Mouse (Mus musculus): ENCODE measurements at regions not wholly inside any gene's neighbourhood (a gene's known extent, or its start where the extent isn't known, plus 50 kb on each side); places are given as distances from the start of the nearest gene placed in this dataset.

- DNase-seq (ENCODE audit: low read depth, low spot score), result no peak
Observed at GRCm38 (mm10) chr16:74749006-74749405, 337.4 kb upstream of the Robo2 start.

GRCm38 (mm10) chr16:74743512-74743911, 331.9 kb upstream of the Robo2 start:
- WGBS, result 65% methylated on average over 3 of the region's 3 CpGs
- no peak for DNase-seq (ENCODE audit: low read depth, low spot score)

GRCm38 (mm10) chr16:74739194-74740135, 327.8 kb upstream of the Robo2 start:
- WGBS, result 55% methylated on average over 12 of the region's 12 CpGs
- no peak for DNase-seq (ENCODE audit: low read depth, low spot score)

- 81% methylated on average over 9 of the region's 9 CpGs for WGBS
- no peak for DNase-seq (ENCODE audit: low read depth, low spot score)
Observed at GRCm38 (mm10) chr16:74732940-74733776, 321.5 kb upstream of the Robo2 start.

- 53% methylated on average over 3 of the region's 3 CpGs for WGBS
- DNase-seq (ENCODE audit: low read depth, low spot score), result no peak
Observed at GRCm38 (mm10) chr16:74730169-74730794, 318.7 kb upstream of the Robo2 start.

DNA sequence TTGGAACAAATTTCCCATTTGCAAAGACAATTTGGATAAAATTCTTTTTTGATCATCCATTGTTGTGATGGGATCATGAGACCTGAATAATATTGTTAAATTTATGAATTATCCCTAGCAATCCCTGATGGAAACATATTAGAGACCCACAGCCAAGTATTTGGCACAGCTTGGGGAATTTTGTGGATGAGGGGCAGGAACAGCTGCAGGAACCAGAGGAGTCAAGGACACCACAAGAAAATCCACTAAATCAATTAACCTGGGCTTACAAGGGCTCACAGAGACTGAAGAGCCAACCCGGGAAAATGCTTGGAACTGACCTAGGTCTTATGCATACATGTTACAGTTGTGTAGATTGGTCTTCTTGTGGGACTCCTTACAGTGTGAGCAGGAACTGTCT, 311.6 kb upstream of the Robo2 start:
- 43% methylated on average over 1 of the region's 1 CpGs for WGBS
- no peak for DNase-seq (ENCODE audit: low read depth, low spot score)

DNA sequence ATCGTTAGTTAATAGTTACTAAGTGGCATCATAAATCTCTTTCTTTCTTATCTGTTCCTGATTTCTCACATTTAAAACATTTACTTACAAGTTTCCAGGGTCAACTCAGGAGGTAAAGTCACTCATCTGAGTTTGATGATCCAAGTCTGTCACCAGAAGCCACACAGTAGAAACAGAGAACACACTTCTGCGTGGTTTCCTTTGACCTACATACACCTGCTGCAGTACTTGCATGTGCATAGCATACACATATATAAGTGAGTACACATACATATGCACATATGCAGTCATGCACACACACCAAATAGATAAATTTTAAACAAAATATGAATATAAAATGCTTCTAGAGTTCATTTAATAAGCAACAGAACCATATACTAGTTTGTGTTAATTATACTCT, 306.5 kb upstream of the Robo2 start:
- 43% methylated on average over 2 of the region's 2 CpGs for WGBS
- no peak for DNase-seq (ENCODE audit: low read depth, low spot score)

- 53% methylated on average over 1 of the region's 1 CpGs for WGBS
- no peak for DNase-seq (ENCODE audit: low read depth, low spot score)
Observed at GRCm38 (mm10) chr16:74717622-74718021, 306.0 kb upstream of the Robo2 start.

DNA sequence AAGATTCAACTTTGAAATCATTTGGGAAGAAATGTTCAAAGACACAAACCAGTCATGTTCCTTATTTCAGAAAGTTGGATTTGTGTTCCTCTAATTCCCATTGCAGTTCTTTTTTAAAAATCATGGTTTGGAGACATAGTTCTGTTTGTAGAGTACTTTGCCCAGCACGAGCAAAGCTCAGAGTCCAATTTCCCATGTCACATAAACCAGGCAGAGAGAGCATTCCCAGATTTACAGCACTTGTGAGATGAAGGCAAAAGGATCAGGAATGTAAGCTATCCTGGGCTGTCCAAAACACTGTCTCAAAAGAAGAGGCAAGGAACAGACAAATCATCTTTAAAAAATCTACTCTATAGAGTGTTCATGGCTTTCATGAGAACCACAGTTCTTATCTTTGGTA, 303.3 kb upstream of the Robo2 start:
- 12% methylated on average over 1 of the region's 1 CpGs for WGBS
- no peak for DNase-seq (ENCODE audit: low read depth, low spot score)

- 63% methylated on average over 6 of the region's 6 CpGs for WGBS
- DNase-seq (ENCODE audit: low read depth, low spot score), result no peak
Observed at GRCm38 (mm10) chr16:74712515-74712914, 300.9 kb upstream of the Robo2 start.

- no peak for DNase-seq (ENCODE audit: low read depth, low spot score)
- WGBS, result 61% methylated on average over 3 of the region's 3 CpGs
Observed at GRCm38 (mm10) chr16:74702067-74702466, 290.4 kb upstream of the Robo2 start.

- no peak for DNase-seq (ENCODE audit: low read depth, low spot score)
- 22% methylated on average over 3 of the region's 3 CpGs for WGBS
Observed at GRCm38 (mm10) chr16:74683371-74683770, 271.7 kb upstream of the Robo2 start.

- DNase-seq (ENCODE audit: low read depth, low spot score), result no peak
Observed at GRCm38 (mm10) chr16:74675586-74675985, 264.0 kb upstream of the Robo2 start.

DNA sequence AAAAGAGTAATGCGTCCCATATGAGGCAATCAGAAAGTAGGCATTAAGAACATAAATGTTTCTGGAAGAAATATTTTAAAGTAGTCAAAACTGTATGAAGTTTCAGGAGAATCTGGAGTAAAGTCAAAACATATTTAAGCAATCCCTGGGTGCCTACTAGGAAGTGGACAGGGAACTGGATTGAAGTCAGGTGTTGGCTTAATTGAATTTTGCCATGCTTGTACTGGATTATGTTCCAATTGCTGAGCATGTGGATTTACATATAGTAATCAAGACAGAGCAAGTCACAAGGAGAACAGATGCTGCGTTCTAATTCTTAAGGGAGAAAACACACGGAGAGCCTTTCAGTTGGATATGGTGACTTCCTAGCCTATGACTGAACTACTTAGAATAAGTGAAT, 259.8 kb upstream of the Robo2 start:
- WGBS, result 95% methylated on average over 3 of the region's 3 CpGs
- no peak for DNase-seq (ENCODE audit: low read depth, low spot score)

DNA sequence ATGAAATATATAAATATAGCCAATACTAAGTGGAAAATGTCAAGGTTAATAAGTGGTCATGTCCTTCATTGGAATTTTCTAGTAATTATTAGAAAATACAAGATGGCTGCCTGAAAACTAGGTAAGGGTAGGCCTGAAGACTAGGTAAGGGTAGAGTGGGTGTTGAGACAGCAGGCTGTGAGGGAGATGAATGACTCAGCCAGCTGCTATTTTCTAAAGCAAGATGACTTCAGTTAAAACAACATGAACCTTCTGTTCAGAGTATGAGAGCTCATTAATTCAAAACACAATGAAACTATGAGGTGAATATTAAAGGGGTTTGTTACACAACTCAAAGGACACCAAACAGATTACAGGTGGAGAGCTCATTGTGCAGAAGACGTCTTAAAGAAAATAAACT, 252.7 kb upstream of the Robo2 start:
- no peak for DNase-seq (ENCODE audit: low read depth, low spot score)
- WGBS, result 63% methylated on average over 1 of the region's 1 CpGs

DNA sequence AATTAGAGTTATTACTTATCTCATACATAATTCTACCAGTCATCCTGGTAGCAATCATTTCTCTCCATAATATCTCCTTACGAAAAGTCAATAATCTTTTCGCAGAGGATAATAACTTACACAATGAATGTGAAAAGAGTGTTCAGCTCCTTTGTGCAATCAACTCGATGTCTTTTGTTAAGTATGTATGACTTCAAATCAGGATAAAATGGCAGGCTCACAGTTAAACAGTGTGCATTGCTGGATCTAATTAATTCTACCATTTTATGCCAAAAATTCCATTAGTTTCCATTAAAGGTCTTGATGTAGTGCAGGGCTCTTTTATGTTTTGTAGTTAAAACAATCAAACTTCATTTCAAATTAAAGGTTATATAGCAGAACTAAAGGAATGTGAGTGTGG, 239.6 kb upstream of the Robo2 start:
- WGBS, result 76% methylated on average over 3 of the region's 3 CpGs
- DNase-seq (ENCODE audit: low read depth, low spot score), result no peak

GRCm38 (mm10) chr16:74649207-74649606, 237.6 kb upstream of the Robo2 start:
- 41% methylated on average over 2 of the region's 2 CpGs for WGBS
- DNase-seq (ENCODE audit: low read depth, low spot score), result no peak

DNA sequence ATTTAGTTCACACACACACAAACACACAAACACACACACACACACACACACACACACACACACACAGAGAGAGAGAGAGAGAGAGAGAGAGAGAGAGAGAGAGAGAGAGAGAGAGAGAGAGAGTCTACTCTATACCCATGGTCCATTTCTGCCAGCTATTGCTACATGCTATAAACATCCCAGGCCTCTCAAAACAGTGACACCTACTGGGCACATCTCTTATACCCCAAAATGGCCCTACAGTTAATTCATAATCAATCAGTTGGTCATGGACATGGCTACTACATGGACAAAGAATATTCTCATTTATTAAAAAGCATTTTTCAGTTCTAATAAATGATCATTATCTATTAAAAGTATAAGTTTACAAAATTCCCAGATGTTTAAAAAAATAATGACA, 236.8 kb upstream of the Robo2 start:
- no peak for DNase-seq (ENCODE audit: low read depth, low spot score)

DNA sequence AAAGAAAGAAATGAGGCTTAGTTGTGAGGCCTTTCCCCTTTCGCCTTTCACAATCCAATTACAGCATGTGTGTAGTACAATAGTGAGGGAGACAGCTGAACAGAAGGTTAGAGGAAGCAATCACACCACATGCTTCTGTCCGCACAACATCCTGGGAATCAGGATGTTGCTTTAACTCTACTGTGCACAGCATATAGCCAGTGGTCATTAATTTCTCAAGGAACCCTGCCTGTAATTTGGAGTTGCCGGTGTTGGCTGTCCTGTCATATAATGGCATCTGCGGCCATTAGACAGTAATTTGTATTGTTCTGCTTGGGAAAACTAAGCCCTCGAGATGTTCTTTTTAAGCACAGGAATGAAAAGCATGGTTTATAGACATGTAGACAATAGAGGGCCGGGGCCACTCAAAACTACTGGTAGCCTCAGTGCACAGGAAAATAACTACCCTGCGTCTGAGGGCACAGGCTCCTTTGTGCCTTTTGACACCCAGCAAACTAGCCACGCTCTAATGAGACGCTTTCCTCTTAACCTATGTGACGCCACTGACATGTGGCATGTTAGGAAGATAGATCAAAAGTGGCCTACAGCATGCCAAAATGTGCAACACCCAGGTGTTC, 233.2 kb upstream of the Robo2 start:
- 78% methylated on average over 10 of the region's 10 CpGs for WGBS
- no peak for DNase-seq (ENCODE audit: low read depth, low spot score)

DNA sequence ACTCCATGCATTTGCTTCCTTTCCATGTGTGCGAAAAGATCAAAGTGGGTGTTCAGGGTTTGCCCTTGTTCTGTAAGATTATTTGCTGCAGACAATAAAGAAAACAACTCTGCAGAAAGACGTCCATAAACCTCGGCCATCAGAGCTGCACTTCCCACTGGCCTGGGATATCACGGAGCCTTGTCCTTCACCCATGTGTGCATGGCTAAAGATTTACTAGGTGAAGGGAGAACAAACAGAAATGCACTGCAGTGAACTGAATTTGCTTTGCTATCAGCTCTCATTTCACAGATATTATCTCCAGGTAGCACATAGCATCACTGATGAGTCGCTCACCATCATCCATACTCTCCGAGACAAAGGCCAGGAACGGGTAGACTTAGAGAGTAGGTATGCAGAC, 228.2 kb upstream of the Robo2 start:
- no peak for DNase-seq (ENCODE audit: low read depth, low spot score)
- 34% methylated on average over 7 of the region's 7 CpGs for WGBS

All from large intestine, adult 2 months (tissue).